Mouse (Mus musculus): ENCODE data around the gene Fat3.

GRCm38 (mm10) chr9:16211468-16211867, 289.6 kb downstream of the Fat3 start:
- TF ChIP-seq CTCF (IDR thresholded peaks at IDR 0.05; ENCODE audit: borderline replicate concordance, insufficient read depth, low read depth, low read length): no peak
- no peak for TF ChIP-seq POLR2A (IDR thresholded peaks at IDR 0.05; ENCODE audit: borderline replicate concordance, insufficient read depth, low read length)

Measured in cerebellum, adult 2 months (tissue).